Mouse (Mus musculus) heart, postnatal 0 days (tissue): ENCODE measurements around the gene Tshr. TPM values are rescaled to one million over a fixed set of nuclear protein-coding genes. Genes with fewer than 3 reads are reported as not detected.

Experiments
- ATAC-seq: fragments of 200-750 bp; cut with Nextera tagmentation; 2 replicates; pipeline ENCODE4 v1.8.0; 2017; ENCODE audit warnings: low read depth, moderate number of reproducible peaks, moderate library complexity; ENCODE audit not compliant: insufficient read depth
- DNase-seq: peaks from one replicate; pipeline ENCODE4 v3.0.0-alpha.2; 2016; ENCODE audit warnings: low spot score
- H3K27ac ChIP-seq: fragments of 300-500 bp; sonication (generic); 2 replicates; pipeline ENCODE4 v1.5.1; 2014; ENCODE audit warnings: low read depth, mild to moderate bottlenecking
- H3K27me3 ChIP-seq: fragments of 300-500 bp; sonication (generic); 2 replicates; pipeline ENCODE4 v1.6.1; 2014; ENCODE audit warnings: low read length, mixed read lengths; ENCODE audit not compliant: control insufficient read depth, insufficient read depth
- H3K36me3 ChIP-seq: fragments of 300-500 bp; sonication (generic); replicated peaks from 2 replicates; pipeline ENCODE4 v1.6.1; 2014; ENCODE audit warnings: low read length, mixed read lengths; ENCODE audit not compliant: control insufficient read depth, insufficient read depth
- H3K4me1 ChIP-seq: fragments of 300-500 bp; sonication (generic); 2 replicates; pipeline ENCODE4 v1.6.1; 2014; ENCODE audit warnings: antibody characterized with exemption; ENCODE audit not compliant: control insufficient read depth, insufficient read depth
- H3K4me2 ChIP-seq: fragments of 300-500 bp; sonication (generic); 2 replicates; pipeline ENCODE4 v1.6.1; 2014; ENCODE audit warnings: low read depth, mild to moderate bottlenecking, low read length, moderate library complexity
- H3K4me3 ChIP-seq: fragments of 300-500 bp; sonication (generic); 2 replicates; pipeline ENCODE4 v1.5.1; 2014; ENCODE audit warnings: low read depth, low read length
- H3K9ac ChIP-seq: fragments of 300-500 bp; sonication (generic); replicated peaks from 2 replicates; pipeline ENCODE4 v1.6.1; 2014; ENCODE audit warnings: low read depth, low read length, mixed read lengths
- H3K9me3 ChIP-seq: fragments of 300-500 bp; sonication (generic); replicated peaks from 2 replicates; pipeline ENCODE4 v1.6.1; 2016; ENCODE audit warnings: low read length; ENCODE audit not compliant: control insufficient read depth
- CTCF ChIP-seq: IDR thresholded peaks from 2 replicates; pipeline ENCODE4 v1.5.1; 2016; ENCODE audit warnings: antibody characterized with exemption, control low read depth, low read depth
- EP300 ChIP-seq: IDR thresholded peaks from 2 replicates; pipeline ENCODE4 v1.6.1; 2016; ENCODE audit warnings: antibody characterized with exemption, low read depth
- WGBS: fragments of 180-500 bp; shearing (Covaris S2); extraction: QIAGEN DNeasy Blood & Tissue Kit; methylation state at CpG from one replicate; pipeline ENCODE4 v1.1.7; 2014; 5-methylcytosine and 5-hydroxymethylcytosine counted together
- polyA plus RNA-seq: library from polyadenylated mRNA; unstranded; fragments of >200 nt; fragmentation: Nextera tagmentation; extraction: Ambion mirVana; gene quantifications from 2 replicates; pipeline ENCODE4 v1.2.1, GENCODE M21; 2015
- total RNA-seq: library from RNA; depleted of rRNA; stranded (reverse); fragments of >200 nt; gene quantifications from 2 replicates; pipeline ENCODE4 v1.2.3, GENCODE M21; 2014; ENCODE audit warnings: low replicate concordance

The Tshr gene
- total and polyA plus RNA-seq, 2 experiments from 2014 or later: 0.05 TPM; not detected in 1

- Histone ChIP-seq H3K9me3 (no peaks in the 10 kb centered on the region), H3K27me3 (no peaks in the 10 kb centered on the region), H3K4me2 (no peak overlapping the region), H3K4me1 (no peaks in the 10 kb centered on the region), H3K4me3 (no peak overlapping the region), H3K36me3 (peaks cover 83% of the 10 kb centered on the region), H3K9ac (no peak overlapping the region), H3K27ac (no peak overlapping the region)
- no peak for ATAC-seq
- TF ChIP-seq EP300 (no peak), CTCF (no peak)
- 75% methylated on average over 3 of the region's 3 CpGs for WGBS
- no peak for DNase-seq
These were observed 184.9 kb downstream of the Tshr start for GRCm38 (mm10) chr12:91569255-91569654.

- Histone ChIP-seq H3K9ac (no peak overlapping the region), H3K27ac (no peak overlapping the region), H3K4me3 (no peak overlapping the region), H3K4me1 (no peaks in the 10 kb centered on the region), H3K9me3 (no peaks in the 10 kb centered on the region), H3K36me3 (peaks cover 80% of the 10 kb centered on the region), H3K4me2 (no peak overlapping the region), H3K27me3 (no peaks in the 10 kb centered on the region)
- no peak for DNase-seq
- no peak for ATAC-seq
- 90% methylated on average over 2 of the region's 2 CpGs for WGBS
- TF ChIP-seq CTCF (no peak), EP300 (no peak)
These were observed 187.3 kb downstream of the Tshr start for GRCm38 (mm10) chr12:91571708-91572107.

DNA sequence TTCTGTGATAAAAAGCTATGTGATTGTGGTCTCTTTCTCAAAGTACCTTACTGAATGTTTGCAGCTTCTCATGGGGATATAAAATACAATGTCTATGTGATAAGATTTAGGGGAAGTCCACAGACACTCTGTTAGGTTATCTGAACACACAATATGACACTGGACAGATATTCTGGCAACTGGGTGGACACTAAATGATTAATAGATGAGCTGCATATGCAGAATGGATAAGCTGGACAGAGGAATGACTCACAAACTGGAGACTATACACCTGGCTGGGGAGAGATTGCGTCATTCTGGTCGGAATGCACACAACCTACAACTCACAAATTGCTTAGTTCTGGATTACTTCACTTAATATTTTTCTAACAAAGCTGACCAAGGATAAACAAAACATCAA lies 195.3 kb downstream of the Tshr start:
- H3K4me1 ChIP-seq: peaks cover 4% of the 10 kb centered on the region
- no peaks in the 10 kb centered on the region for H3K27me3 ChIP-seq
- 93% methylated on average over 2 of the region's 2 CpGs for WGBS
- no peak for DNase-seq
- no peak for ATAC-seq
- H3K9ac ChIP-seq: no peak overlapping the region
- no peaks in the 10 kb centered on the region for H3K9me3 ChIP-seq
- H3K4me2 ChIP-seq: no peak overlapping the region
- no peak overlapping the region for H3K27ac ChIP-seq
- H3K4me3 ChIP-seq: no peak overlapping the region
- TF ChIP-seq EP300 (no peak), CTCF (no peak)
- peaks cover 51% of the 10 kb centered on the region for H3K36me3 ChIP-seq

- DNase-seq (no peak), ATAC-seq (no peak)
- no peak for TF ChIP-seq EP300
- no peak for TF ChIP-seq CTCF
- 82% methylated on average over 6 of the region's 6 CpGs for WGBS
- no peak overlapping the region for H3K27ac ChIP-seq
- peaks cover 4% of the 10 kb centered on the region for H3K4me1 ChIP-seq
- H3K36me3 ChIP-seq: peaks cover 48% of the 10 kb centered on the region
- H3K9me3 ChIP-seq: no peaks in the 10 kb centered on the region
- H3K9ac ChIP-seq: no peak overlapping the region
- H3K4me2 ChIP-seq: no peak overlapping the region
- H3K4me3 ChIP-seq: no peak overlapping the region
- no peaks in the 10 kb centered on the region for H3K27me3 ChIP-seq
These were observed 197.1 kb downstream of the Tshr start for GRCm38 (mm10) chr12:91581204-91582070.

GRCm38 (mm10) chr12:91582362-91583002 lies 198.1 kb downstream of the Tshr start:
- 70% methylated on average over 6 of the region's 6 CpGs for WGBS
- H3K9me3 ChIP-seq: no peaks in the 10 kb centered on the region
- DNase-seq: no peak
- ATAC-seq: no peak
- no peak overlapping the region for H3K27ac ChIP-seq
- H3K9ac ChIP-seq: no peak overlapping the region
- no peak for TF ChIP-seq CTCF
- TF ChIP-seq EP300: no peak
- H3K4me2 ChIP-seq: no peak overlapping the region
- peaks cover 47% of the 10 kb centered on the region for H3K36me3 ChIP-seq
- H3K27me3 ChIP-seq: no peaks in the 10 kb centered on the region
- H3K4me1 ChIP-seq: peaks cover 10% of the 10 kb centered on the region
- H3K4me3 ChIP-seq: no peak overlapping the region
